In genomic region chr1:156041451-156042241, GRCm38 (mm10) we compare ENCODE assay signal across 7 mouse cellular contexts. TPM values are rescaled to one million over a fixed set of nuclear protein-coding genes. Genes with fewer than 3 reads are reported as not detected.
DNase-seq lines count a peak whose midpoint lies in the region; ATAC-seq and TF ChIP-seq lines count a peak whose summit lies in the region.

No protein-coding gene starts in this region.

- no peaks in the 10 kb centered on the region for H3K27me3 ChIP-seq in lung, postnatal 0 days (replicated peaks; ENCODE audit: insufficient read depth, low read length)
- H3K27me3 ChIP-seq in embryonic facial prominence, embryonic 14.5 days (replicated peaks; ENCODE audit: control insufficient read depth, insufficient read depth, low read length), result no peaks in the 10 kb centered on the region
- H3K27me3 ChIP-seq in limb, embryonic 13.5 days, result no peaks in the 10 kb centered on the region
- H3K27me3 ChIP-seq in stomach, embryonic 16.5 days (ENCODE audit: control insufficient read depth, insufficient read depth, low read length), result no peaks in the 10 kb centered on the region

- no peaks in the 10 kb centered on the region for H3K36me3 ChIP-seq in lung, postnatal 0 days (ENCODE audit: insufficient read depth, low read length)
- H3K36me3 ChIP-seq in embryonic facial prominence, embryonic 14.5 days (ENCODE audit: control insufficient read depth, insufficient read depth, low read length), result peaks cover 27% of the 10 kb centered on the region
- H3K36me3 ChIP-seq in limb, embryonic 13.5 days, result peaks cover 26% of the 10 kb centered on the region
- no peaks in the 10 kb centered on the region; the same call in 1 of the 2 replicates for H3K36me3 ChIP-seq in stomach, embryonic 16.5 days (ENCODE audit: control insufficient read depth, insufficient read depth, low read length)

- peaks cover 10% of the 10 kb centered on the region; the same call in 1 of the 2 replicates for H3K4me1 ChIP-seq in lung, postnatal 0 days (ENCODE audit: insufficient read depth, low read depth, low read length)
- H3K4me1 ChIP-seq in embryonic facial prominence, embryonic 14.5 days (ENCODE audit: control insufficient read depth, insufficient read depth, low read length), result peaks cover 16% of the 10 kb centered on the region
- H3K4me1 ChIP-seq in limb, embryonic 13.5 days, result peaks cover 40% of the 10 kb centered on the region
- peaks cover 32% of the 10 kb centered on the region for H3K4me1 ChIP-seq in stomach, embryonic 16.5 days (ENCODE audit: control insufficient read depth, insufficient read depth, low read length)

- 0 out of 2 replicates have a peak overlapping the region, but pooled peaks have one; percentile 8 for H3K27ac ChIP-seq in lung, postnatal 0 days (ENCODE audit: low read length)
- H3K27ac ChIP-seq in embryonic facial prominence, embryonic 14.5 days (replicated peaks; ENCODE audit: low read depth, low read length), result no peak overlapping the region
- no peak overlapping the region for H3K27ac ChIP-seq in limb, embryonic 13.5 days
- H3K27ac ChIP-seq in stomach, embryonic 16.5 days (ENCODE audit: low read length), result peak overlapping the region; percentile 31; the same call in 1 of the 2 replicates

- TF ChIP-seq CTCF in lung, postnatal 0 days (IDR thresholded peaks at IDR 0.05), result no peak

- no peak for ATAC-seq in lung, postnatal 0 days
- ATAC-seq in embryonic facial prominence, embryonic 14.5 days (ENCODE audit: low read depth), result no peak
- no peak for ATAC-seq in limb, embryonic 13.5 days (ENCODE audit: low FRiP score, low read depth)
- no peak for ATAC-seq in stomach, embryonic 16.5 days (ENCODE audit: insufficient read depth, low FRiP score)

- DNase-seq in lung, postnatal 0 days (ENCODE audit: low spot score), result peak; percentile 39
- DNase-seq in lung, postnatal 14 days, result no peak
- DNase-seq in embryonic facial prominence, embryonic 14.5 days (ENCODE audit: low spot score), result no peak
- DNase-seq in thymus, postnatal 4 days, result no peak
- no peak for DNase-seq in natural killer cell, adult 2 months (ENCODE audit: low spot score in 2 of 2)

- TF ChIP-seq EP300 in lung, postnatal 0 days (IDR thresholded peaks at IDR 0.05), result no peak

- peak overlapping the region; percentile 61 for H3K4me3 ChIP-seq in lung, postnatal 0 days (ENCODE audit: low read depth, low read length)
- peak overlapping the region; percentile 60 for H3K4me3 ChIP-seq in embryonic facial prominence, embryonic 14.5 days (ENCODE audit: low read depth, low read length)
- H3K4me3 ChIP-seq in limb, embryonic 13.5 days, result peak overlapping the region; percentile 65
- H3K4me3 ChIP-seq in stomach, embryonic 16.5 days (replicated peaks; ENCODE audit: low read length), result peak overlapping the region; percentile 43

- H3K4me2 ChIP-seq in lung, postnatal 0 days (replicated peaks; ENCODE audit: low read depth, low read length), result peak overlapping the region; percentile 56
- peak overlapping the region; percentile 90 for H3K4me2 ChIP-seq in embryonic facial prominence, embryonic 14.5 days (ENCODE audit: low read depth, low read length)
- peak overlapping the region; percentile 86 for H3K4me2 ChIP-seq in limb, embryonic 13.5 days (replicated peaks)
- H3K4me2 ChIP-seq in stomach, embryonic 16.5 days (ENCODE audit: low read depth, low read length), result peak overlapping the region; percentile 67

- H3K9me3 ChIP-seq in lung, postnatal 0 days (ENCODE audit: low read length), result no peaks in the 10 kb centered on the region
- no peaks in the 10 kb centered on the region for H3K9me3 ChIP-seq in embryonic facial prominence, embryonic 14.5 days (ENCODE audit: control insufficient read depth, low read length)
- H3K9me3 ChIP-seq in limb, embryonic 13.5 days, result no peaks in the 10 kb centered on the region
- H3K9me3 ChIP-seq in stomach, embryonic 16.5 days (replicated peaks; ENCODE audit: control insufficient read depth, low read length), result no peaks in the 10 kb centered on the region

- H3K9ac ChIP-seq in lung, postnatal 0 days (replicated peaks; ENCODE audit: low read depth), result peak overlapping the region; percentile 20; the same call in 1 of the 2 replicates
- H3K9ac ChIP-seq in embryonic facial prominence, embryonic 14.5 days (ENCODE audit: low read depth, low read length), result peak overlapping the region; percentile 59
- peak overlapping the region; percentile 63 for H3K9ac ChIP-seq in limb, embryonic 13.5 days
- H3K9ac ChIP-seq in stomach, embryonic 16.5 days (ENCODE audit: low read length), result peak overlapping the region; percentile 57

- WGBS in lung, postnatal 0 days, result 24% methylated on average over 7 of the region's 7 CpGs
- 33% methylated on average over 7 of the region's 7 CpGs for whole genome bisulfite sequencing in embryonic facial prominence, embryonic 14.5 days
- WGBS in limb, embryonic 13.5 days, result 36% methylated on average over 7 of the region's 7 CpGs
- WGBS in stomach, embryonic 16.5 days, result 24% methylated on average over 7 of the region's 7 CpGs

RNA-seq across cellular contexts. Expression of gene Tor1aip1, which starts 5.4 kb away (rescaled TPM):
- polyA plus RNA-seq in lung, postnatal 0 days (2015; fragmentation: Nextera tagmentation; extraction: Ambion mirVana), result 51.1 and 54.8 TPM in 2 replicates
- polyA plus RNA-seq in embryonic facial prominence, embryonic 14.5 days (2014; fragmentation: Nextera tagmentation; extraction: Ambion mirVana), result 44.0 and 44.8 TPM in 2 replicates
- 50.0 and 51.6 TPM in 2 replicates for polyA plus RNA-seq in limb, embryonic 13.5 days (2015; fragmentation: Nextera tagmentation; extraction: Ambion mirVana)
- 33.8 and 34.8 TPM in 2 replicates for polyA plus RNA-seq in stomach, embryonic 16.5 days (2015; fragmentation: Nextera tagmentation; extraction: Ambion mirVana)

RNA-seq across cellular contexts. Expression of gene Tor1aip2, which starts 6.4 kb away (rescaled TPM):
- polyA plus RNA-seq in lung, postnatal 0 days (2015; fragmentation: Nextera tagmentation; extraction: Ambion mirVana), result 55.2 and 58.3 TPM in 2 replicates
- polyA plus RNA-seq in embryonic facial prominence, embryonic 14.5 days (2014; fragmentation: Nextera tagmentation; extraction: Ambion mirVana), result 113 and 121 TPM in 2 replicates
- polyA plus RNA-seq in limb, embryonic 13.5 days (2015; fragmentation: Nextera tagmentation; extraction: Ambion mirVana), result 117 and 130 TPM in 2 replicates
- polyA plus RNA-seq in stomach, embryonic 16.5 days (2015; fragmentation: Nextera tagmentation; extraction: Ambion mirVana), result 119 and 120 TPM in 2 replicates

Comparison
In these comparisons a context has a peak if more than half of its experiments do, and no peak if none do; other contexts are left out.
1. H3K27ac ChIP-seq: peak in lung, postnatal 0 days (single experiment) and stomach, embryonic 16.5 days (single experiment); none in embryonic facial prominence, embryonic 14.5 days (single experiment) and limb, embryonic 13.5 days (single experiment).
2. Peak in every context shown above with its lines, with median percentiles within 50 percentile points of each other: H3K4me2 ChIP-seq, H3K4me3 ChIP-seq and H3K9ac ChIP-seq.